In genomic region chr2:98263641-98264040, GRCm38 (mm10) we compare ENCODE assay signal across 21 mouse cellular contexts.
A peak's percentile ranks its signal among the peaks of the same experiment; 100 is the strongest.
DNase-seq lines count a peak whose midpoint lies in the region; TF ChIP-seq lines count a peak whose summit lies in the region.
"Had no signal": no experiment of that assay in that cellular context is flagged by ENCODE, and none has a peak within 500 bp of the region (broad histone marks: within the 10 kb centered on the region; RNA-seq: fewer than 3 reads in every experiment).

No protein-coding gene starts in this region.

- peak overlapping the region; percentile 6; the same call in 1 of the 2 replicates for H3K27ac ChIP-seq in layer of hippocampus, adult 2 months
- H3K27ac ChIP-seq in left cerebral cortex, adult 2 months, result no peak overlapping the region; the same call in 1 of the 2 replicates
- H3K27ac ChIP-seq: embryonic facial prominence, embryonic 15.5 days; forebrain, embryonic 10.5 days; forebrain, embryonic 15.5 days; heart, embryonic 15.5 days; hindbrain, embryonic 13.5 days; hindbrain, postnatal 0 days had no signal

- TF ChIP-seq CTCF in layer of hippocampus, adult 2 months (conservative IDR thresholded peaks at IDR 0.05), result no peak
- no peak for TF ChIP-seq CTCF in left cerebral cortex, adult 2 months (IDR thresholded peaks at IDR 0.05)

- intact Hi-C loops in left cerebral cortex, postnatal 14 days (cut with DNase I), result no loop called here
- intact Hi-C loops in left cerebral cortex, adult 2 months (cut with DNase I), result no loop called here

- DNase-seq in layer of hippocampus, adult 2 months (ENCODE audit: low spot score in 2 of 2), result peak in 1 of 2 experiments; percentile 18
- DNase-seq in layer of hippocampus, postnatal 10 days (ENCODE audit: low spot score in 2 of 2), result no peak
- peak; percentile 12 to 26 for DNase-seq in left cerebral cortex, postnatal 14 days (ENCODE audit: low spot score in 2 of 2)
- DNase-seq in left cerebral cortex, adult 2 months (ENCODE audit: extremely low spot score in 1 of 2, low spot score in 2 of 2), result no peak
- peak; percentile 79 for DNase-seq in brain, adult 2 months (ENCODE audit: low read depth, low spot score)
- DNase-seq in telencephalon, adult 2 months (ENCODE audit: low read depth, low spot score), result peak; percentile 70
- DNase-seq: adrenal gland, adult 2 months; adrenal gland, postnatal 25 days; cerebellum, adult 2 months; cerebellum, postnatal 14 days; embryo, embryonic 11 days; gastrocnemius, postnatal 10 days; heart, adult 18-20 months; heart, postnatal 14 days had no signal

- H3K4me3 ChIP-seq in layer of hippocampus, adult 2 months, result no peak overlapping the region
- no peak overlapping the region for H3K4me3 ChIP-seq in left cerebral cortex, adult 2 months
- H3K4me3 ChIP-seq: embryonic facial prominence, embryonic 15.5 days; erythroblast, embryonic 14.5 days; forebrain, embryonic 10.5 days; forebrain, embryonic 15.5 days; heart, embryonic 15.5 days; hindbrain, embryonic 13.5 days had no signal

Comparison
In these comparisons a context has a peak if more than half of its experiments do, and no peak if none do; other contexts are left out.
1. DNase-seq: peak in left cerebral cortex, postnatal 14 days (2 of 2), brain, adult 2 months (single experiment) and telencephalon, adult 2 months (single experiment); none in layer of hippocampus, postnatal 10 days (0 of 2) and left cerebral cortex, adult 2 months (0 of 2).